Mouse (Mus musculus): Measurements from ENCODE around the gene Hspbap1.

DNA sequence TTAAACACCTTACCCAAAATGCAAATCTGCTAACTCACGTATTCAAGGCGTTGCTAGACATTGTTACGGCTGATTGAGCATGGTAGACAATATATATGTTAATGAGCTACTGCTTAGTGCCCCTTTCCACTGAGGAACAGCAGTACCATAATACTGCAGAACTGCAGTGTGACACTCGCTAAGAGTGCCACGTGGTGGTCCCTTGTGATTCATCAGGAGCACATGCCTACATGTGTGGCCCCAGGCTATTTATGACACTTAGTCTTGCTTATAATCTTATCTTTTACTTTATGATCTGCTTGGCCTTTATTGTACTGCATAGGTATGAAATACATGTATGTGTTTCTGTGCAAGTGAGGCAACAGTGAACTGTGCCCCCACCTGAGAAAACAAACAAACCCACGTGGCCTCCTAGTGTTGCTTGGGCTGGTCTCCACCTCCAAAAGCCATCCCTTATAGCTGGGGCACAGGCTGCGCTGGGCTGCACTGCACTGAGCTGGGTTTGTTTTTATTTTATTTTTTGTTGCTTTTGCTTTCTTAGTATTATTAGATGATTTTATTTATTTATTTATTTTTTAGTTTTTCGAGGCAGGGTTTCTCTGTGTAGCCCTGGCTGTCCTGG is 17.5 kb downstream of the Hspbap1 start:
- no peak for TF ChIP-seq GABPA (IDR thresholded peaks at IDR 0.05; ENCODE audit: insufficient replicate concordance, low read depth, low read length)
- no peak for TF ChIP-seq EP300 (IDR thresholded peaks at IDR 0.05; ENCODE audit: low read length)
- TF ChIP-seq POLR2A (IDR thresholded peaks at IDR 0.05; ENCODE audit: low read depth, low read length), result no peak
- TF ChIP-seq CTCF (conservative IDR thresholded peaks at IDR 0.05 in 1 of 2, IDR thresholded peaks at IDR 0.05 in 1 of 2; ENCODE audit: low read depth in 2 of 2, low read length in 2 of 2), result no peak
- TF ChIP-seq POLR2AphosphoS2 (IDR thresholded peaks at IDR 0.05; ENCODE audit: low read depth, low read length), result no peak

Measured in CH12.LX (cell line).